Mouse (Mus musculus): ENCODE results near the gene Snrpa.
A peak's percentile ranks its signal among the peaks of the same experiment; 100 is the strongest.
"Not testable (repeated sequence)": the region's sequence is repeated elsewhere in the genome, so short reads cannot be mapped to it uniquely, and the experiment has no call there.

Gene Snrpa

GRCm38 (mm10) chr7:27195681-27196611 lies at the start of gene Snrpa, which contains the start of gene BC024978:
Gene Snrpa, minus strand, starts transcription at chr7:27196271.
Gene BC024978, plus strand, starts transcription at chr7:27195781.
- peak; percentile 94 for DNase-seq (ENCODE audit: low read depth, low spot score)

DNA sequence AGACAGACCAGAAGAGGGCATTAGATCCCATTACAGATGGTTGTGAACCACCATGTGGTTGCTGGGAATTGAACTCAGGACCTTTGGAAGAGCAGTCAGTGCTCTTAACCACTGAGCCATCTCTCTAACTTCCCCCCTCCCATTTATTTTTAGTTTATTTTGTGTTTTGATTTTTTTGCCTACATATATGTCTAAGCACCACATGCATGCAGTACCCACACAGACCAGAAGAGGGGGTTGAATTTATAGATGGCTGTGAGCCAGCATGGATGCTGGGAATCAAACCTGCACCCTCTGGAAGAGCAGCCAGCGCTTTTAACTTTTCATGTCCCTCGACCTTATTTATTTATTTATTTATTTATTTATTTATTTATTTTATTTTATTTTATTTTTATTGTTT lies 48.0 kb upstream of the Snrpa start:
- DNase-seq (ENCODE audit: low read depth, low spot score), result not testable (repeated sequence)

- DNase-seq (ENCODE audit: low read depth, low spot score), result no peak
Measured at GRCm38 (mm10) chr7:27243211-27243610, 47.1 kb upstream of the Snrpa start.

DNA sequence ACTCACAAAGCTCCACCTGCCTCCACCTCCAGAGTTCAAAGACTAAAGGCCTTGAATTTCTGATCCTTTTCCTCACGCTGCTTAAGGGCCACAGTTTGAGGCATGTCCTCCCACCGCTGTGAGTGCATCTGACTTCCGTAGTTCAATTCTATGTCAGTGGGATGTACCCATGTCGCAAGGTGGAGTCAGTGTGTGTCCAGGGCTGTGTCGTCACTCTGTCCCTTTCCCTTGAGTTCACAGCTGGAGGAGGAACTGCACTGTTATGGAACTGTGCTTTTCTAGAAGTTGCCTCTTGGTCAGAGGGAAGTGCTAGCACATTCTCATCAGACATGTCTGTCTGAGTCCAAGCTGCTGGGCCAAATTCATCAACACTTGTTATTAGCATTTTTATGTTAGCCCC lies 42.5 kb upstream of the Snrpa start:
- no peak for DNase-seq (ENCODE audit: low read depth, low spot score)

DNA sequence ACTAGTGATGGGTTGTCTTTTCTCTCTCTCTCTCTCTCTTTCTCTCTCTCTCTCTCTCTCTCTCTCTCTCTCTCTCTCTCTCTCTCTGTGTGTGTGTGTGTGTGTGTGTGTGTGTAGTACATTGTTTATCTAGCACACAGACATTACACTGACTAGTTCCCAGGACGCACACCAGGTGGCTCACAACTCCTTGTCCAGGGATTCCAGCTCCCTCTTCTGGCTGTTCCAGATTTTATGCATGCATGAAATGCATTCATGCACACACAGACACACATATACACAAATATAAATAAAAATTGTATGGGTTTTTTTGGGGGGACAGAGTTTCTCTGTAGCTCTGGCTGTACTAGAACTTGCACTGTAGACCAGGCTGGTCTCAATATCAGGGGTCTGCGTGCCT lies 41.5 kb upstream of the Snrpa start:
- DNase-seq (ENCODE audit: low read depth, low spot score), result no peak

DNA sequence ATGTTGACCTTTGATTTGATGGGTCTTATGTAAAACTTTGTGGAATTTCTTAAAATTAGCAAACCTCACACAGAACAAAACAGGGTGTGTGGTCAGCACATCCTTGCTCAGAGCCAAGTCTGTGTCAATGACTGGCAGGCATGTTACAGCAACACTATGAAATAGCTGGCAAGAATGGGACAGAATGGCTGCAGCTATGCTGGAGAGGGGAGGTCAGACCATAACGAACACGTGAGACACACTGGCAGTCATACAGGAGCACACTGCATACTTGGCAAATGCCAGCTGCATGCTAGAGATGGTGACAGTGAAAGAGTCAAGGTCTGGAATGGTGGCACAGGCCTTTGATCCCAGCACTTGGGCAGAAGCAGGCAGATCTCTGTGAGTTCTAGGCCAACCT lies 39.7 kb upstream of the Snrpa start:
- DNase-seq (ENCODE audit: low read depth, low spot score), result no peak

DNA sequence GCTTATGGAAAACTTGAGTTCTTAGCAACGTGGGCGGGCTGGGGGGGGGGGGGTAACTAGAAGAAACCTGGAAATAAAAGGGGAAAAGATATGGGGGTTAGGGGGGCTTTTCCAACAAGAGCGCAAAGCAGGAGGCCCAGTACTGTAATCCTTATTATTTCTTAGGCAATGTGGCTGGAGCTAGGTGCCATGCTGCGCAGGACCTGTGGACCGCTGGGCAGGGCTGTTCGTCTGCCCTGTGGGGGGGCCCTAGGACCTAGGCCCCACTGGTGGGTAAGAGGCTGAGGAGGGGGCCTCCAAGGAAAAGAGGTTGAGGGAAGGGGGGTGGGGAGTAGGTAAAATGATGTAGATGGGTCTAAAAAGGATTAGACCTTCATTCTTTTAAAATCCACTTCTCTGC lies 37.2 kb upstream of the Snrpa start:
- no peak for DNase-seq (ENCODE audit: low read depth, low spot score)

- DNase-seq (ENCODE audit: low read depth, low spot score), result peak; percentile 99
Measured at GRCm38 (mm10) chr7:27232781-27233281, 36.8 kb upstream of the Snrpa start, which contains the start of gene Coq8b. Gene Coq8b, plus strand, starts transcription at chr7:27233023.

DNA sequence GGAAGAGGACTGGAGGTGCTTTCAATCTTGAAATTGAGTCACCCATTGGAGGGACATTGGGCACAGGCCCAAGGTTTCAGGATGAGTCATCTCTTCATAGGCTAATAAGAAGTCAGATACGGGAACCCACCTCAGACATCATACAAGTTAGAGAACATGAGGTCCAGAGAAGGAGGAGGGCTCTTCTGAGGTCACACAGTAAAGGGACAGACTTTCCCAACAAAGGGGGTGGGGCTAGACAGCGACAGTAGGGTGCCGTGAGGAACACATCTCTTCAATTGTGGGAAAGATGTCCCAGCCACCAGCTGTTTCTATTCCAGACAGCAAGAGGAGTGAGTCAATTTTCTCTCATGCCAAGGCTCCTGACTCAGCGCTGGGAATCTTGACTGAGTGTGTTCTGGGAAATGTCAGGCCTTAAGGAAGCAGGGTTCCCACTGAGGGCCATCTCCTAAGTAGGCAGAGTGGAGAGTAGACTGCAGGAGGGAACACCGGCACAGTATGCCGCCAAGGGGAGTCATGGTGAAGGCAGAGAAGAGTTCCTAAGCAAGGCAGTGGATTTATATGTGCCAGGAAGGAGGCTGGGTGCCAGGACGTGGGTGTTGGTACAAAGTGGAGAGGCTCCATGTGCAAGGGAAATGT lies 35.7 kb upstream of the Snrpa start:
- DNase-seq (ENCODE audit: low read depth, low spot score), result no peak

DNA sequence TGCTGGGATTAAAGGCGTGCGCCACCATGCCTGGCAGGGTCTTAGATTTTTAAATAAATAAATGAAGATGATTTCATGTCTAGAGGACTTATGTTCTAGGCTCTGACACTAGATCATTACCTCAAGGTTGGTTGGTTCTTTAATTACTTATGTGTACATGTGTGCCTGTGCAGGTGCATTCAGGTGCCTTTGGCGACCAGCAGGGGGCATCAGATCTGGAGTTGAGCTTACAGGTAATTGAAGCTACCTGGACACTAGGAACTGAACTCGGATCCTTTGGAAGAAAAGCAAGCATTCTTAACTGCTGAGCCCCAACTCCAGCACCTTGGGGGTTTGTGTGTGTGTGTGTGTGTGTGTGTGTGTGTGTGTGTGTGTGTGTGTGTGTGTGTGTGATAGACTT lies 34.7 kb upstream of the Snrpa start:
- peak; percentile 49 for DNase-seq (ENCODE audit: low read depth, low spot score)

- no peak for DNase-seq (ENCODE audit: low read depth, low spot score)
Measured at GRCm38 (mm10) chr7:27228865-27229264, 32.8 kb upstream of the Snrpa start.

- DNase-seq (ENCODE audit: low read depth, low spot score), result peak; percentile 91
Measured at GRCm38 (mm10) chr7:27228281-27228821, 32.3 kb upstream of the Snrpa start, which contains the start of gene Itpkc. Gene Itpkc, minus strand, starts transcription at chr7:27228661.

DNA sequence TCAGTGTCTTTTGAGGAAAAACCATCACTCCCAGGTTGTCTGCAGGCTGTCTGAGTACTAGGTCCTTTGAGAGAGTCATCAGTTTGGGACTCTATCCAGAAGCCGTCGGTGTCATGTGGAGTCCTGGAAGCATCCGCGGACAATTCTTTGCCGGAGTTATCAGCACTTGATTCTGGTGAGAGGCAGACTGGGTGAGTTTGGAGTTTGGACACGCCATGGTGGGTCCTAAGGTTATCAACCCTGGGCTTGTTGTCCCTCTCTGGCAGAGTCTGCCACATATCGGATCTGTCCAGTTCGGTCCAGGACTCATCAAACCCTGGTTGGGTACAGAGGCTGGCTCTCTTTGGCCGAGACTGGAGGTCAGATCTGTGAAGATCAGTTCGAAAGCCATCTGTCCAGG lies 31.6 kb upstream of the Snrpa start:
- no peak for DNase-seq (ENCODE audit: low read depth, low spot score)

DNA sequence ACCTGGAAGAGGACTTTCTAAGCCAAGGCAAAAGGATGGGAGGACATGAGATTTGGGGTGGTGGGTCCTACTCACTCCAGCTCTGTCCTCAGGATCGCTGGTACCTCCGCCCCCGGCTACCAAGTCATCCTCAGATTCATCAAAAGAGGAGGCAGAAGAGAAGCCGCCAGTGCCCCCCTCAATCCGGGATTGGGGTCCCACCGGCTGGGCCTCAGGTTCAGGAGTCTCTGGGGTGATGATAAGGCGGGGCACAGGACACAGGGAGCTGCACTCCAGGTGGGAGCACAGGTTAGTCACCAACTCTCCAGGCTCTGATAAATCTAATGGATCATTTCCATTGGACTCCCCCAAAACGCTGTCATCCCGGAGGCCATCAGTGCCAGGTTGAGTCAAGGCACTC lies 31.2 kb upstream of the Snrpa start:
- no peak for DNase-seq (ENCODE audit: low read depth, low spot score)

- DNase-seq (ENCODE audit: low read depth, low spot score), result no peak
Measured at GRCm38 (mm10) chr7:27224877-27225575, 29.0 kb upstream of the Snrpa start.

DNA sequence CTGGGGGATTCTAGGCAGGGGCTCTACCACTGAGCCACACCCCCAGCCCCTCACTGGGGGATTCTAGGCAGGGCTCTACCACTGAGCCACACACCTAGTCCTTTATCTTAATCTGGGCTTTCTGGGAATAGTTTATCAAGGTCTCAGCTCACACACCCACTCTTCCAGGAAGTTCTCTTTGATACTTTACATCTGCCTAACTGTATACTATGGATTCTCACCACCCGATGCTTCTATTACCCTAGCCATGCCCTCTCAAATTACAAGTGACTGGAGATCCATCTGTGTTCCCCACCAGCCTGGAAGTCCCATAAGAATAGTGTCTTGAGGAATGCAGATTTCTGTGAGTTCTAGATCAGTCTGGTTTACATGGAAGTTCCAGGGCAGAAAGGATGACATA lies 26.5 kb upstream of the Snrpa start:
- no peak for DNase-seq (ENCODE audit: low read depth, low spot score)

GRCm38 (mm10) chr7:27221939-27222338 lies 25.9 kb upstream of the Snrpa start:
- DNase-seq (ENCODE audit: low read depth, low spot score), result no peak

DNA sequence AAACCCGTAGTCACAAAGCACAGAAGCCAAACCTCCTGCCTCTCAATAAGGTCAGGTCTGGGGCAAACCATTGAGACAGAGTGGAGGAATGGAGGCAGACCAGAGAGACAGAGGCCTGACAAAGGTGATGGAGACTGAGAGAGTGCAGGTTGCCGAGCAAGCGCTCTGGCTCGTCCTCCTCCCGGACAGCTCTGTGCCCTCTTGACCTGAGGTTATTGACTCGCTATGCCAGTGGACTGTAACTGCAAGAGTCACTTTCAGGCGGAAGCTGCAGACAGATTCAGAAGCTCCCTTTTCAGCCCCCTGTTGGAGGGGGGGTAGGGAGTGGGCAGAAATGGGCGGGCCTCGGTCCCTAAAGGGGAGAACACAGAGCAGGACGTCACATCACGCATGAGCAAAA lies 23.9 kb upstream of the Snrpa start:
- DNase-seq (ENCODE audit: low read depth, low spot score), result no peak

- DNase-seq (ENCODE audit: low read depth, low spot score), result no peak
Measured at GRCm38 (mm10) chr7:27218586-27218985, 22.5 kb upstream of the Snrpa start.

- DNase-seq (ENCODE audit: low read depth, low spot score), result no peak
Measured at GRCm38 (mm10) chr7:27212626-27213025, 16.6 kb upstream of the Snrpa start.

- DNase-seq (ENCODE audit: low read depth, low spot score), result no peak
Measured at GRCm38 (mm10) chr7:27203730-27204449, 7.8 kb upstream of the Snrpa start.
